Mouse (Mus musculus) hindbrain, embryonic 13.5 days (tissue): ENCODE measurements at regions not wholly inside any gene's neighbourhood (a gene's known extent, or its start where the extent isn't known, plus 50 kb on each side); places are given as distances from the start of the nearest gene placed in this dataset.

Experiments used
- ATAC-seq: fragments of 200-750 bp; cut with Nextera tagmentation; 2 replicates; pipeline ENCODE4 v1.8.0; 2017; ENCODE audit warnings: moderate TSS enrichment; ENCODE audit not compliant: low FRiP score
- H3K27ac ChIP-seq: fragments of 300-500 bp; sonication (generic); 2 replicates; pipeline ENCODE4 v1.5.1; 2015; ENCODE audit warnings: inconsistent platforms, mild to moderate bottlenecking, moderate library complexity
- H3K27me3 ChIP-seq: fragments of 300-500 bp; sonication (generic); 2 replicates; pipeline ENCODE4 v1.6.1; 2015; ENCODE audit warnings: mild to moderate bottlenecking, inconsistent platforms
- H3K36me3 ChIP-seq: fragments of 300-500 bp; sonication (generic); 2 replicates; pipeline ENCODE4 v1.6.1; 2015; ENCODE audit warnings: mild to moderate bottlenecking, inconsistent platforms
- H3K4me1 ChIP-seq: fragments of 300-500 bp; sonication (generic); replicated peaks from 2 replicates; pipeline ENCODE4 v1.6.1; 2015; ENCODE audit warnings: inconsistent platforms
- H3K4me2 ChIP-seq: fragments of 300-500 bp; sonication (generic); 2 replicates; pipeline ENCODE4 v1.6.1; 2015; ENCODE audit warnings: inconsistent platforms, mild to moderate bottlenecking, moderate library complexity
- H3K4me3 ChIP-seq: fragments of 300-500 bp; sonication (generic); 2 replicates; pipeline ENCODE4 v1.5.1; 2015; ENCODE audit warnings: mild to moderate bottlenecking, inconsistent platforms
- H3K9ac ChIP-seq: fragments of 300-500 bp; sonication (generic); 2 replicates; pipeline ENCODE4 v1.6.1; 2015; ENCODE audit warnings: mild to moderate bottlenecking, inconsistent platforms
- H3K9me3 ChIP-seq: fragments of 300-500 bp; sonication (generic); 2 replicates; pipeline ENCODE4 v1.6.1; 2016; ENCODE audit warnings: inconsistent platforms
- WGBS: fragments of 180-500 bp; shearing (Covaris S2); methylation state at CpG from one replicate; pipeline ENCODE4 v1.1.7; 2015; 5-methylcytosine and 5-hydroxymethylcytosine counted together

GRCm38 (mm10) chr3:61849317-61849716 lies 483.6 kb upstream of the B430305J03Rik start:
- Histone ChIP-seq H3K4me1 (no peaks in the 10 kb centered on the region; the same call in 1 of the 2 replicates), H3K9ac (no peak overlapping the region), H3K36me3 (no peaks in the 10 kb centered on the region), H3K27me3 (no peaks in the 10 kb centered on the region), H3K27ac (no peak overlapping the region), H3K4me2 (no peak overlapping the region), H3K9me3 (no peaks in the 10 kb centered on the region), H3K4me3 (no peak overlapping the region)
- 79% methylated on average over 2 of the region's 2 CpGs for WGBS
- no peak for ATAC-seq

- no peak overlapping the region for H3K4me3 ChIP-seq
- no peak overlapping the region for H3K9ac ChIP-seq
- no peak overlapping the region for H3K27ac ChIP-seq
- H3K9me3 ChIP-seq, result no peaks in the 10 kb centered on the region
- WGBS, result 47% methylated on average over 3 of the region's 3 CpGs
- H3K27me3 ChIP-seq, result no peaks in the 10 kb centered on the region
- no peak overlapping the region for H3K4me2 ChIP-seq
- H3K36me3 ChIP-seq, result no peaks in the 10 kb centered on the region
- ATAC-seq, result peak; percentile 73; the same call in 1 of the 2 replicates
- no peaks in the 10 kb centered on the region; the same call in 1 of the 2 replicates for H3K4me1 ChIP-seq
These were observed 481.0 kb upstream of the B430305J03Rik start for GRCm38 (mm10) chr3:61846703-61847102.

GRCm38 (mm10) chr3:61839355-61840009 lies 473.7 kb upstream of the B430305J03Rik start:
- no peak overlapping the region for H3K27ac ChIP-seq
- no peak overlapping the region for H3K4me2 ChIP-seq
- H3K4me1 ChIP-seq, result no peaks in the 10 kb centered on the region
- H3K4me3 ChIP-seq, result no peak overlapping the region
- H3K9me3 ChIP-seq, result no peaks in the 10 kb centered on the region
- H3K36me3 ChIP-seq, result no peaks in the 10 kb centered on the region
- no peak overlapping the region for H3K9ac ChIP-seq
- no peaks in the 10 kb centered on the region for H3K27me3 ChIP-seq
- WGBS, result 61% methylated on average over 3 of the region's 3 CpGs
- ATAC-seq, result 0 out of 2 replicates have a peak, but pooled peaks have one; percentile 65

- ATAC-seq, result no peak
- Histone ChIP-seq H3K4me2 (no peak overlapping the region), H3K27me3 (no peaks in the 10 kb centered on the region), H3K4me3 (no peak overlapping the region), H3K9me3 (no peaks in the 10 kb centered on the region), H3K9ac (no peak overlapping the region), H3K36me3 (no peaks in the 10 kb centered on the region), H3K4me1 (no peaks in the 10 kb centered on the region), H3K27ac (no peak overlapping the region)
These were observed 451.1 kb upstream of the B430305J03Rik start for GRCm38 (mm10) chr3:61816807-61817206.

- Histone ChIP-seq H3K27me3 (no peaks in the 10 kb centered on the region), H3K4me1 (no peaks in the 10 kb centered on the region), H3K4me2 (no peak overlapping the region), H3K9ac (no peak overlapping the region), H3K27ac (no peak overlapping the region), H3K36me3 (no peaks in the 10 kb centered on the region), H3K4me3 (no peak overlapping the region), H3K9me3 (no peaks in the 10 kb centered on the region)
- 73% methylated on average over 2 of the region's 2 CpGs for WGBS
- ATAC-seq, result no peak
These were observed 430.3 kb upstream of the B430305J03Rik start for GRCm38 (mm10) chr3:61796021-61796420.

GRCm38 (mm10) chr3:61790674-61791073 lies 424.9 kb upstream of the B430305J03Rik start:
- Histone ChIP-seq H3K9me3 (no peaks in the 10 kb centered on the region), H3K4me1 (no peaks in the 10 kb centered on the region), H3K27me3 (no peaks in the 10 kb centered on the region), H3K4me3 (no peak overlapping the region), H3K36me3 (no peaks in the 10 kb centered on the region), H3K4me2 (no peak overlapping the region), H3K27ac (no peak overlapping the region), H3K9ac (no peak overlapping the region)
- 74% methylated on average over 4 of the region's 4 CpGs for WGBS
- ATAC-seq, result no peak
